Mouse (Mus musculus) kidney, adult 2 months (tissue): ENCODE results near the gene Cd28.
"Not testable (repeated sequence)": the region's sequence is repeated elsewhere in the genome, so short reads cannot be mapped to it uniquely, and the experiment has no call there.

Experiments used
- CTCF ChIP-seq: fragments of 200-500 bp; conservative IDR thresholded peaks from 2 replicates; pipeline ENCODE4 v1.5.1; 2011; ENCODE audit warnings: low read depth, mild to moderate bottlenecking, control low read depth, low read length, moderate library complexity, mixed read lengths; ENCODE audit not compliant: insufficient read depth, insufficient read length
- POLR2A ChIP-seq: fragments of 200-500 bp; IDR thresholded peaks from one replicate; pipeline ENCODE4 v1.6.1; 2011; ENCODE audit warnings: low read depth, low read length, control low read depth

- not testable (repeated sequence) for TF ChIP-seq POLR2A, CTCF
These were observed 101.9 kb downstream of the Cd28 start for GRCm38 (mm10) chr1:60818491-60818890.
